In genomic region chr13:32382227-32383010, GRCm38 (mm10) we compare ENCODE assay signal across 18 mouse cellular contexts.
"Had no signal": no experiment of that assay in that cellular context is flagged by ENCODE, and none has a peak within 500 bp of the region (broad histone marks: within the 10 kb centered on the region; RNA-seq: fewer than 3 reads in every experiment).

No protein-coding gene starts in this region.

- ATAC-seq: midbrain, embryonic 16.5 days had no signal

- DNase-seq: kidney, adult 2 months; kidney, postnatal 14 days; layer of hippocampus, postnatal 36 days; left cerebral cortex, postnatal 4 days; lung, embryonic 14.5 days; lung, postnatal 10 days; lung, postnatal 4 days; spleen, adult 18-20 months; thymus, adult 2 months; thymus, postnatal 25 days had no signal

- H3K36me3 ChIP-seq: hindbrain, embryonic 15.5 days; kidney, embryonic 15.5 days; limb, embryonic 13.5 days; liver, embryonic 15.5 days; midbrain, embryonic 10.5 days; neural tube, embryonic 13.5 days had no signal

- H3K4me3 ChIP-seq: hindbrain, embryonic 15.5 days; kidney, embryonic 15.5 days; limb, embryonic 13.5 days; liver, embryonic 15.5 days; midbrain, embryonic 10.5 days; neural tube, embryonic 13.5 days had no signal

- H3K27me3 ChIP-seq: hindbrain, embryonic 15.5 days; kidney, embryonic 15.5 days; limb, embryonic 13.5 days; liver, embryonic 15.5 days; neural tube, embryonic 13.5 days had no signal

- H3K4me2 ChIP-seq: hindbrain, embryonic 15.5 days; kidney, embryonic 15.5 days; limb, embryonic 13.5 days; liver, embryonic 11.5 days; liver, embryonic 15.5 days; lung, embryonic 14.5 days; neural tube, embryonic 13.5 days had no signal

- H3K9me3 ChIP-seq: hindbrain, embryonic 15.5 days; kidney, embryonic 15.5 days; limb, embryonic 13.5 days; liver, embryonic 15.5 days; midbrain, embryonic 10.5 days; neural tube, embryonic 13.5 days had no signal

- H3K27ac ChIP-seq: hindbrain, embryonic 15.5 days; kidney, embryonic 15.5 days; limb, embryonic 13.5 days; liver, embryonic 15.5 days; midbrain, embryonic 10.5 days; neural tube, embryonic 13.5 days had no signal

- H3K9ac ChIP-seq: hindbrain, embryonic 15.5 days; kidney, embryonic 15.5 days; limb, embryonic 13.5 days; liver, embryonic 15.5 days; lung, embryonic 14.5 days; neural tube, embryonic 13.5 days had no signal

- H3K4me1 ChIP-seq: hindbrain, embryonic 15.5 days; kidney, embryonic 15.5 days; liver, embryonic 15.5 days; midbrain, embryonic 10.5 days; neural tube, embryonic 13.5 days had no signal
